Mouse (Mus musculus): ENCODE measurements around the gene Pip5k1c.

Pip5k1c gene

DNA sequence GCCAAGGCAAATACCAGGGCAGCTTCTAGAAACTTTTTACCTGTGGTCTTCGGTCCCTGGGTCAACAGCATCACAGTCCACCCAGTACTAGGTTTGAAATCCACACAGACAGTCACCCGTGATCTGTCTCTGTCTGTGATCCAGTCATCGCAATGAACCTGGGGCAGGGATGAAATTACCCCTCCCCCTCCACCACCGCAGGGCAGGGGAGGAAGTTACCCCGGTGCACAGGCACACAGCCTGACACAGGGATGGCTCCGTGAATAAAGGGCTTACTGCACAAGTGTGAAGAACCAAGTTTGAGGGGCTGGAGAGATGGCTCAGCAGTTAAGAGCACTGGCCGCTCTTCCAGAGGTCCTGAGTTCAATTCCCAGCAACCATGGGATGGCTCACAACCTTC lies 11.0 kb downstream of the Pip5k1c start:
- no peak for DNase-seq

DNA sequence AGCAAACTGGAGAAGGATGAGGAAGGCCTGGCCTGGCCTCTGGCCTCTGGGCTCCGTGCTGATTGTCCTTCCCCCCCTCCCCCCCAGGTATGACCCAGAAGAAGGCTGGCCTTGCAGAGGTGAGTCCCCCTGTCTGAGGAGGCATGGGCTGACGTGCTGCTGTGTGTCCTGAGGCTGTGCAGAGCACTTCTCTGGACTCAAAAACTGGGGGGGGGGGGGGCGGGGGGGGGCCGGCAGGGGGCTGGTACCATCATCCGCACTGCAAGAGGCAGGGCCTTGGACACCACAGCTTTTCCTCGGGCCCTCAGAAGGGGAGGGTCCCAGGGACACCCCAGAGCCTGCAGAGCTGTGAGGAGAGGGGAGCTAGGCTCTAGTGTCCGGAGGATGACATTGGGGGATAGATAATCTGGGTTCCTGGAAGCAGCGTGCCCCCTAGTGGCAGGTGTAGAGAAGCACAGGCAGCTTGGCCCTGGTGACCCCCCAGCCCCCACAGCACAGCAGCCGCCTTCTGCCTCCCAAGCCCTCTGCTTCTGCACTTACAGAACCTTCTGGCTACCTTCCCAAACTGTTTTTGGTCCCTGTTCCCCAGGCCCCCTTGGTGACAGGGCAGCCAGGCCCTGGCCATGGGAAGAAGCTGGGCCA lies 12.0 kb downstream of the Pip5k1c start:
- peak; percentile 44 for DNase-seq

DNA sequence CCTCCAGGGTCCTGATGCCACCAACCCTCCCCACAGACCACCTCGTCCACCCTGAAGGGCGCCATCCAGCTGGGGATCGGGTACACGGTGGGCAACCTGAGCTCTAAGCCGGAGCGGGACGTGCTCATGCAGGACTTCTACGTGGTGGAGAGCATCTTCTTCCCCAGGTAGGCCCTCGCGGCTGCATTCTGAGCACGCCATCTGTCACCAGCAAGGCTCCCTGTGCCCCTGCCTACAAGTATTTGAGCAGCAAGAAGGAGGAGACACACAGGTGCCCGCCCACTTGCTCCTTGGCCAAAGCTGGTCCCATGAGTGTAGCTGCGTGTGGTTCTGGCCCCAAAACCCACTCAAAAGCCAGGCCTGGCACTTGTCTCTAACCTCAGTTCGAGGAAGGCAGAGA lies 12.9 kb downstream of the Pip5k1c start:
- no peak for DNase-seq

DNA sequence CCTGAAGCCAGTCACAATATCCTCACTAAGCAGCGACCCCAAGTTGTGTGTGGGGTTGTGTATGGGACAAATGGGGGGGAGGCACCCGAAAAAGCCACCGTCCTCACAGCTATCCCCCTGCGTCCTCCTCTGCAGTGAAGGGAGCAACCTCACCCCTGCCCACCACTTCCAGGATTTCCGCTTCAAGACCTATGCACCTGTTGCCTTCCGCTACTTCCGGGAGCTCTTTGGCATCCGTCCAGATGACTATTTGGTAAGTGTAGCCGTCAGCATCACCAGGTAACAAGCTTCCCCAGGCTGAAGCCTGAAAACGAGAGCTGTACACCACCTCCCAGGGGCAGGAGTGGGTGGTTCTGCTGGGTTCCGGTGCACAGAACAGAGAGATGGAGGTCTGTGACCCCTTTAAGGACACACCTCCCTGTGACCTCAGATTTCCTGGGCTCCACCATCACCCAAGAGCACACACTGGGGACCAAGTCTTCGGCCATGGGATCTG lies 13.5 kb downstream of the Pip5k1c start:
- DNase-seq: no peak

DNA sequence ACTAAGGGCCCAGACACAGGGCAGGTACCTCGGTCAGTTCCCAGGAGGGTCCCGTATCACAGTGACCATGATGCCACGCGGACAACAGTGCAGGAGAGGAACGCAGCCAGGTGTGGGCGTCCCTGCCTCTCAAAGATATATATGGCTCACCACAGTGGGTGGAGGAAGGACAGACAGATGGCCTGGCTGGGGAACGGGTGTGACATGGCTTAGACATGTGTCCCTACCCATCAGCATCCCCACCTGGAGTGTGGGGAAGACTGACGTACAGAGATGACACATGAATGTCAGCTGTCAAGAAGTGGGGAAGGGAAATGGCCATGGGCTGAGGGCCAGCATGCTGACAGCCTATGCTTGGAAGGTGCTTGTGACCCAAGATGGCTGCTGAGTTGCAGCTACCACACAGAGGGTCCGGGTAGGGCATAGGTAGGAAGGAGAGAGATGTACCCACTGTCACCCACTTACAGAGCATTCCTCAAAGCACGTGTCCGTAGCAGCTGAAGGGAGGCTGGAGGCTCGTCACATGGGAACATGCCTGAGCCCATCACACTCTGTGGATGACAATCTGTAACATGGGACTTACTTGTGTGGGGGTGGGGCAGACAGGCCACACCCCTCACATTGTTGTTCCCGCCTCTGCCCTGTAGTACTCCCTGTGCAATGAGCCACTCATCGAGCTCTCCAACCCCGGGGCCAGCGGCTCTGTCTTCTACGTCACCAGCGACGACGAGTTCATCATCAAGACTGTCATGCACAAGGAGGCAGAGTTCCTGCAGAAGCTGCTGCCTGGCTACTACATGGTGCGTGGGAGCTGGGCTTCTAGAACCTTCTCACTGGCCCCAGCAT lies 14.3 kb downstream of the Pip5k1c start:
- DNase-seq: no peak

DNA sequence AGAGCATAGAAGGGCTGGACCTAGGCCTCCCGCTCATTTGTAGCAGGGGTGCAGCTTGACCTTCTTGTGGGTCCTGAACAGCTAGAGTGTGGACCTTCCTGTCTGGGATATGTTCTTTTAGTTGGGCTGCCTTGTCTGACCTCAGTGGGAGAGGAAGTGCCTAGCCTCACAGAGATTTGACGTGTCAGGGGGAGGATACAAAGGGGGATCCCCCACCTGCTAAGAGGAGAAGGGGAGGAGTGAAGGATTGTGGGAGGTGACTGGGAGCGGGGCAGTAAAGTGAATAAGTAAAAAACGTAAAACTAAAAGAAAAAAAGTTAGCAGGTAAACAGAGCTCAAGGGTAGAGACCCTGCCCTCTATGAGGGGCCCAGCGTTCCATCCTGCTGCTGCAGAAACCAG lies 16.8 kb downstream of the Pip5k1c start:
- no peak for DNase-seq

DNA sequence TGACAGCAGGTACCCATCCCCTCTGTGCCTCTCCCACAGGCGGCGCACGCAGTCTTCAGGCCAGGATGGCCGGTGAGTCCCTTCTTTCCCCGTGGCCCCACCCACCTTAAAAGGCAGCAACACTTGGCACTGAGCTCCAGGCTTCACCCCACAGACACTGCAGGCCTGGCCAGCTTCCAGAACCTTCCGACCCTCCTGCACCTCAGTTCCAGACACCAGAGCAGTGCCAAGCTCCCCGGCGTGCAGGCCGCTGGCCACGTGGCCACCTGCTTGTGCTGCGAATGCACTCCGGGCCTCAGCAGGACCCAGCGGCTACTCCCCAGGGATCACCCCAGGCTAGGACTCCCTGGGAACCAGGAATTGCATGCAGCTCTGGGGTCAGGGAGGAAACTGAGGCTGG lies 20.8 kb downstream of the Pip5k1c start:
- no peak for DNase-seq

DNA sequence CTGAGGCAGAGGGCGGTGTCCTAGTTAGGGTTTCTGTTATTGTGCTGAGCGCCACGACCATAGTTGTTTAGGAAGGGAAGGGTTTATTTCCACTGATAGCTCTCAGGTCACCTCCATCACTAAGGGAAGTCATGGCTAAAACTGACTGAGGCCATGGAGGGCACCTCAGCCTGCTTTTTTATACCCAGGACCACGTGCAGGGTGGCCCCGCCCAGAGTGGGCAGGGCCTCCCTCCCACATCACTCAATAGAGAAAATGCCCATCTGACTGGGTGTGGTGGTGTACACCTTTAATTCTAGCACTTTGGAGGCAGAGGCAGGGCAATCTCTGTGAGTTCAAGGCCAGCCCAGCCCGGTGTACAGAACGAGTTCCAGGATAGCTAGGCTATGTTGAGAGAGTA lies 21.4 kb downstream of the Pip5k1c start:
- no peak for DNase-seq

DNA sequence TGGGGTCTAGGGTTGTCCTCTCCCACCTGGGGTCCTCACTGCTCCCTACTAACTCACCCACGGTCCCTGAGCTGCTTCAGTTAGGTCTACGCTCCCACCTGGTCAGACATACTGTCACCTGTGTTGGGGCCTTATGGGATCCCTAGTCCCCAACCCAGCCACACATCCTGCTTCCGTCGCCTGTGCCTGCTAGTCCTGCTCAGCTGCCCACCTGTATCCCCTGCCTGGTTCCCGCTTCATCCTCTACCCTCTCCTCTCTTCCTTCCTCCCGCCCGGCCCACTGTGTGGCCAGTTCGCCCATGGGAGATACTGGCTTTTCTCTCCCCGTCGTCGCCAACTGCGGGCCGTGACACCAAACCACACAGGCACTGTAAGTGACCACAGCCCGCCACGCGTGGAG lies 22.8 kb downstream of the Pip5k1c start:
- no peak for DNase-seq

DNA sequence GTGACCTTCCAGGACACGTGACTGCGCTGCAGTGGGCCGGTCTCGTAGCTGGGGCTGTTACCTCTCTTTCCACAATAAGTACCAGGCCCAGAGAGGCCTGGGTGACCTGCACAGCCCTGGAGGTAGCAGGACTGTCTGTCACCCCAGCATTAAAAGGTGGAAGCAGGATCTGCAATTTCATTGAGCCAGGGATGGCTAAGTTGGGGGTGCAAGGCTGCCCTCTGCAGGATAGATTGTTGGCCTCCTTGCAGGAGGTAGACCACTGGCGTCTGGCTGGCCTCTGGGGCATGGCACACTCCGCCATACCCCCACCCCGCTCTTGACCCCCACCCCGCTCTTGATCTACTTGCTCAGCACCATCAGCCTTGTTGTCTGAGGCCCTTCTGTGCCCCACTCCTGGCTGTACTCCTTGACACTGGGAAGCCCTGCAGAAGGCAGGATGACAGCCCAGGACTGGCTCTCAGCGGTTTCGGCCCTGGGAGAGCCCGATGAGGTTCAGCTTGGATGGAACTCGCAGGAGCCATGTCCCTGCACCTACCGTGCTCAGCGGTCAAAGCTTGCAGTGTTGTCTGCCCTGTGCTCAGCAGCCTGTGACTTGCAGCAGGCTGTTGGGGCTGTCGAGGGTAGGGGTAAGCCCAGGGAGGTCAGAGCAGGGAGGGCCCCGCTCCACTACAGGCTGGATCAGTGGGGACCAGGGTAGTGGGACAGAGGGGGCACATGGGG lies 23.7 kb downstream of the Pip5k1c start:
- DNase-seq: no peak

DNA sequence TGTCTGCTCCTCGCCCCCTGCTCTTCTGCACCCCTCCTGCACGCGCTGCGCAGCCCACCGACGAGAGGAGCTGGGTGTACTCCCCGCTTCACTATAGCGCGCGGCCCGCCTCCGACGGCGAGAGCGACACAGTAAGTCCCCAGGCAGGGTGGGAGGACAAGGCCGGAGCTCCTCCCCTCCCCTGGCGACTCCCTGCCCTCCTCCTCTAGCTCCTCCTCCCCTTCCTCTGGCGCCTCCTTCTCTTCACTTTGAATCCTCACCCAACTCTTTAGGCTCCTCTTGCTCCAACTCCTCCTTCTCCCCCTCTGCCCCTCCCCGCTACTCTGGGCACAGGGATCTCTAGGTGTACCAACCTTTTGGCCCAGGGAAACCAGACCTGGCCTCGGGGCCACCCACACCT lies 24.5 kb downstream of the Pip5k1c start:
- DNase-seq: no peak

DNA sequence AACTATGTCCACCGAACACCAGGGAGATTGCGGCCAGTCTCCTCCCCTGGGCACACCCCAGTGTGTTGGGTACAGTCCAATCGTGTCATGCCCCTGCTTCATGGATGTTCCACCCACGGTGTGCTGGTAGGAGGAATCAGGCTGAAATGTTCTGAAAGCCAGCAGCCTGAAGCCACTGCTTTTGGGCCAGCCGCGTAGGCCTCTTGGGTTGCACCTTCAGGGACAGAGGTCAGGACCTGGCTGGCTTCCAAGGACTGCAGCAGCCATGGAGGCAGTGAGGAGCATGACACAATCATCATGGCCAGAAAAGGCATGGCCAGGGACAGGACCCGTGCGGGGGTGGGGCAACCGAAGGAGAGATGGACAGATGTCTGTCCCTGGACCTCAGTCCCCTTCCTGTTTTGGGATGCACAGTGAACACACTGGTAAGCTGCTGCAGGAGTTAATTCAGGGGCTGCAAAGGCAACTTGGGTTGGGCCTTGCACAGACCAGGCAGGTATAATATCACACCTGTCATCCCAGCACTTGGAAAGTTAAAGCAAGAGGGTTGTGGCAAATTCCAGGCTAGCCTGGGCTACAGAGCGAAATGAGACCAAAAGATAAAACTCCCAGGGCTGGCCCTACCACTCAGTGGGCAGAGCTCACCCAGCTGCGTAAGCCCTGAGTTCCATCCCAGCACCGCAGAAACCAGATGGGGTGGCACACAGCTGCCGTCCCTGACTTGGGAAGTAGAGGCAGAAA lies 26.0 kb downstream of the Pip5k1c start:
- peak; percentile 55 for DNase-seq

DNA sequence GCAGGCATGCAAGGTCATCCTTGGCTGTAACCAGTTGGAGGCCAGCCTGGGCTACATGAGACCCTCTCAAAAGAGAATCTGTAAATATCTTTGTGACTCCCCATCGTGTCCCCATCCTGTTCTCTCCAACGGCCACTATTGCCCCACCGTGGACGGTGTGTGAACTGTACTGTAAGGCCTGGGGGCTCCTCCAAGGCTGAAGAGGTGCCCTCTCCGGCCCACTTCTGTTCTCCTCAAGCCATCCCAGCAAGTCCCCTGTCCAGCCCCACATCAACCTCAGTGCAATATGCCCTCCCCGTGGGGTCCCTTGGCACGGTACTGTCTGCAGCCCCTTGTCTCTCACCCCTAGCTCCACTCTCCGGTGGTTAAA lies 26.6 kb downstream of the Pip5k1c start:
- no peak for DNase-seq

DNA sequence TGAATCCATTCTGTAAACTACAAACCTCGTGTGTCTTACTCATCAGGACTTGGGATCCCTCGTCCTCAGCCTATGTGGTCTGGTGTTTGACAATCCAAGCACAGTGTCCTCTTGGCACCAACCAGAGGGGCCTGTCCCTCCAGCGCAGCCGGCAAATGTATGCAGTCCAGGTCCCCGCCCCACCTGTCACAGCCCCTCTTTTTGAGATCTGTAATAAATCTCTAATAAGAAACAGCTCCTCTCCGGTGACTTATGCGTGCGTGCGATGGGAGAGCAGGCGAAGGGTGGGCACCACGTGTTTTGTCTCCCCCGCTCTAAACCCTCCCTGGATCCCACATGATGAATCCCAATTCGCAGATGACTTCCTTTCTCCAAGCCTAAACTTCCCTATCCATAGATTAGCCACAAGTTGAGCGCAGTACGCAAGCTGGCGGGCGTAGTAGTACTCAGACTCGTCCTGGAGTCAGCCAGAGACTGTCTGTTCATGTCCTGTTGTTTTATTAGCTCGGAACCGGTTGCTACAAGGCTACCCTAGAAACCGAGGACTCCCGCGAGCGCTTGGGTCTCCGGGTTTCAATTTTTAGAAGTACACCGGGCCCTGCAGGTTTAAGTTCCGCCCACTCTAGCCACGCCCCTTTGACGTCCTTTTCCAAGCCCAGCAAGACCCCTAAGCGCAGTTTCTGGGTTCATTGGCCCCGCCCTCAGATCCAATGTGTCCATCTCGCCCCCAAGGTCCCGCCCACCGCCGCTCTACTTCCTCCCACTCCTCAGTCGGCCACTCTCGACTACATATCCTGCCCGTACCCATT lies 27.2 kb downstream of the Pip5k1c start:
- peak; percentile 44 for DNase-seq

DNA sequence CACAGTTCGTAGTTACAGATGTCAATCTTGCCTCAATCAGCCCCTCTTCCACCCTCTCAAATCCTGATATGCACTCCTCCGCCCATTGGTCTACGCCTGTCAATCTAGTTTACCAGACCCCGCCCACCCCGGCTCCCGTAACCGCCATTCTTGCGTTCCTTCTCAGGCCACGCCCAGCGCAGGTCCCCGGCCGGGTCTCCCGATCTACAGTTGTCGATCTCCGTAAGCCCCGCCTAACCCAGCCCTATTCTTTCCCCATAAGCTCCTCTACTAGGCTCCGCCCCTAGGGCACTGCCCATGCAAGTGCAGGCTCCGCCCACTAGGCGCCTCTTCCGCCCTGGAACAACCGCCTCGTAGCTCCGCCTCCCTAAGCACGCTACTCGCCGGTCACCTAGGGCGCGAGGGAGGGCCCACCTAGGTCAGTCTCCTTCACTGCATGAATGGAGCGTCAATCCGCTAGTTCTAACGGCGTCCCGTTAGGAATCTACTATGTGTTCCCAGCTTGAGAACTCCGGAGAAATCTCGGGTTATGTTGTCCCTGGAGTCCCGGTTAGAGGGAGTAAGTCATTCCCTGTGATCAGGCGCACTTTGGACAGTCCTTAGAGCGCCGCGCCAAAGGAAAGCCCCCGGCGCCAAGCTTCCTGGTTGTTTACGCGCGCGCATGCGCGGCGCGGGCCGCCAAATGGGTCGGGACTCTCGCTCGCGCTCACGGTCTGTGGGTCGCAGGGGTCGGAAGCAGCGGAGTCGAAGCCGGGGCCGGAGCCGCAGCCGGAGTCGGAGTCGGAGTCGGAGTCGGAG lies 28.0 kb downstream of the Pip5k1c start, which contains the start of gene Cactin:
Gene Cactin (plus strand): TSS at position 554 of the 798 bp plus-strand sequence.
- peak; percentile 99 for DNase-seq

DNA sequence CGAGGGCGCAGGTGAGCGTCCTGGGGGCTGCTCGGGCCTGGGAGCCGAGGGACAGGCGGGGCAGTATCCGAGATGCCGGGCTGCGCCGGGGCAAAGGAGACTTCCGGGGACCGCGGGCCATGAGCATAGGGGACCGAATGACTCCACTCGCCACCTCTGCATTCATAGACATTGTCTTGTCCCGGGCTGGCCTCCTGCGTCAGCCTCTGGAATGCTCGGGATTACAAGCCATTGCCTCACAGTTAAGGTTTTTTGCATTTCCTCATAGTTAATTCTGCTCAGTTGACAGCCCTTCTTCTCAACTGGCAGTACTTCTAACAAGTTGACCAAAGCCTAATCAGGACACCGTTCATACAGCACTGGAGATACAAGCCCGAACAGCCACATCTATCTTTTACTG lies 28.7 kb downstream of the Pip5k1c start:
- no peak for DNase-seq

DNA sequence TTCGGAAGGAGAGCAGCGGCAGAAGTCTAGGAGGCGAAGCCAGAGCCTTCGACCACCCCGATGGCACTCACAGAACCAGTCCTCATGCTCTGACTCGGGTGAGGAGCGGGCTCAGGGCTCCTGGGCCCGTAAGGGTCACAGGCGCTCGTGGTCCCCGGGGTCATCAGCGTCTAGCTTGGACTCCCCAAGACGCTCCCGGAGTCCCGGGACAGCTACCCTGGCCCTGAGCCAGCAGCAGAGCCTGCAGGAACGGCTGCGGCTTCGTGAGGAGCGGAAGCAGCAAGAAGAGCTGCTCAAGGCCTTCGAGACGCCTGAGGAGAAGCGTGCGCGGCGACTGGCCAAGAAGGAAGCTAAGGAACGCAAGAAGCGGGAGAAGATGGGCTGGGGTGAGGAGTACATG lies 29.7 kb downstream of the Pip5k1c start:
- no peak for DNase-seq

DNA sequence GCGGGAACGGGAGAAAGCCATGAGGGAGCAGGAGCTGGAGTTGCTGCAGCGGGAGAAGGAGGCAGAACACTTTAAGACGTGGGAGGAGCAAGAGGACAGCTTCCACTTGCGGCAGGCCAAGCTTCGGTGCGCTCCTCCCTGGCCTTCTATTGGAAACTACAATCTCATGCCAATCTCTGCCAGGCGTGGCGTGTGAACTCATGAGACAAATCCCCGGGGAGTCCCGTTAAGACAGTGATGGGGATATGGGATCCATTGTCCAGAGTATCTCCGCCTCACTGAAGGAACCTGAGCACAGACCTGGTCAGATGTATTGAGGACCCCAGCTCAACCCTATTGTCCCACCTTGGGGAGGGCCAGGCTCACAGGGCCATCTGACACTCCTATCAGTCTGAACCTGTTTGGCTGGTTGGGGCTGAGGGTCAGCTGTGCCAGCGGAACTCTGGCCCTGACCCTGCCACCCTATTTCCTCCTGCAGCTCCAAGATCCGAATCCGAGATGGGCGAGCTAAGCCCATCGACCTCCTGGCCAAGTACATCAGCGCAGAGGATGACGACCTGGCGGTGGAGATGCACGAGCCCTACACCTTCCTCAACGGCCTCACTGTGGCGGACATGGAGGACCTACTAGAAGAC lies 30.5 kb downstream of the Pip5k1c start:
- DNase-seq: no peak

DNA sequence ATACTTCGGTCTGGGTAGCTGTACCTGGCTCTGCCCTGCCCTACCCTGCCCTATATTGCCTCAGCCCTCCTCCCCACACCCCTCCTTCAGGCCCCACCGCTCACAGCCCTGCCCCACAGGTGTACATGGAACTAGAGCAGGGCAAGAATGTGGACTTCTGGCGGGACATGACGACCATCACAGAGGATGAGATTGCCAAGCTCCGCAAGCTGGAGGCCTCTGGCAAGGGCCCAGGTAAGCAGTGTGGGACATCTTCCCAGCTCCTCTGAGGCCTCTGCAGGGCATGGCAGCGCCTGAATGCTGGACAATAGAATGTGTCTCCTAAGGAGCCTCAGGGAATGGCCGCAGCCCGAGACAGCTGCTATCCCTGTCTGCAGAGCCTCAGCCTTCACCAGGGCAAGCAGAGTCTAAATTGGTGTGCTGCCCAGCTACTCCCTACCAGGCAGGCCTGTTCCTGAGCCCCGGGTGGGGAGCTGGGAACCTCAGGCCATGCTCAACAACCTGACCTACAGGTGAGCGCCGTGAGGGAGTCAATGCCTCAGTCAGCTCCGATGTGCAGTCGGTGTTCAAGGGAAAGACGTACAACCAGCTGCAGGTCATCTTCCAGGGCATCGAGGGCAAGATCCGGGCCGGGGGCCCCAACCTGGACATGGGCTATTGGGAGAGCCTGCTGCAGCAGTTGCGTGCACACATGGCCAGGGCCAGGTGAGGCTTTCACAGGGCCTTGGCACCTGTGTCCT lies 31.2 kb downstream of the Pip5k1c start:
- DNase-seq: no peak

DNA sequence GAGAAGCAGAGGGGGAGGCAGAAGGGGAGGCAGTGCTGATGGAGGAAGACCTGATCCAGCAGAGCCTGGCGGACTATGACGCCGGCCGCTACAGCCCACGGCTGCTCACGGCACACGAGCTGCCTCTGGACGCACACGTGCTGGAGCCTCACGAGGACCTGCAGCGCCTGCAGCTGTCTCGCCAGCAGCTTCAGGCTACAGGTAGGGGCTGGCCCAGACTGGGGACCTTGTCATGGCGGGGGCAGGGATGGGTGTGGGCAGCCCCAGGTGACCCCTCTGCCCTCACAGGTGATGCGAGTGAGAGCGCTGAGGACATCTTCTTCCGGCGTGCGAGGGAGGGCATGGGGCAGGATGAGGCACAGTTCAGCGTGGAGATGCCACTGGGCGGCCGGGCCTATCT lies 32.4 kb downstream of the Pip5k1c start:
- DNase-seq: no peak

Data from right cerebral cortex, postnatal 4 days (tissue).